Mouse (Mus musculus) spleen, postnatal 10 days (tissue): ENCODE measurements around the gene Mrgprf.
A peak's percentile ranks its signal among the peaks of the same experiment; 100 is the strongest.

ENCODE experiments used
- DNase-seq, 2 experiments: peaks; one replicate each; pipeline ENCODE4 v3.0.0; 2021 to 2022; ENCODE audit warnings: low spot score in 2 of 2

Mrgprf gene

DNA sequence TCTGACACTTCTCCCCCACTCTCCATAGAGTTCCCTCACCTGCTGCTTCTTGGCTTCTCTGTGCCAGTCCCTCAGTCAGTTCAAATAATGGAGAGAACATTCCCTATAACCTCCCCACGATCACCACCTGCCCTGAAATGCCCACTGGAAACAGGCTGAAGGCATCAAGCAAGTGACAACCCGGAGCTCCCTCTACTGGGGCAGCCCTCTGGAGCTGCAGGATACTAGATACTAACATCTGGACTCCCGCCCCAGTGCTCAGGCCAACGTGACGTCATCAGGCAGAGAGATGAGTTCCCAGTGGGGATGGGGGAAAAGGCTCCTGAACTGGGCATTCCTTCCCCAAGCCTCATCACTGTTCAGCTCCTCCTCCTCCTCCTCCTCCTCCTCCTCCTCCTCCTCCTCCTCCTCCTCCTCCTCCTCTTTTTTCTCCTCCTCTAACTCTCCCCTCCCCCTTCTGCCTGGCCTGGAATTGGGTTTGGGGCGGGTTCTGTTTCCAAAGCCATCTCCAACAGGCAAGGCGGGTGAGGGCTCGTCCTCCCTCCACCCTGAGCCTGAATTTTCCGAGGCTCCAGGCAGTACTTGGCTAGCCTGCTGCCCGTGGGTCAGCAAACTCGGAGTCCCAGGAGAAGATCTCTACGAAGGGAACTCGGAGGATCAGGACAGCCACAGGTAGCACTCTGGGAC lies at the start of gene Mrgprf:
TSS of gene Mrgprf (plus strand) at position 508 of the 687 bp plus-strand sequence.
- no peak for DNase-seq

DNA sequence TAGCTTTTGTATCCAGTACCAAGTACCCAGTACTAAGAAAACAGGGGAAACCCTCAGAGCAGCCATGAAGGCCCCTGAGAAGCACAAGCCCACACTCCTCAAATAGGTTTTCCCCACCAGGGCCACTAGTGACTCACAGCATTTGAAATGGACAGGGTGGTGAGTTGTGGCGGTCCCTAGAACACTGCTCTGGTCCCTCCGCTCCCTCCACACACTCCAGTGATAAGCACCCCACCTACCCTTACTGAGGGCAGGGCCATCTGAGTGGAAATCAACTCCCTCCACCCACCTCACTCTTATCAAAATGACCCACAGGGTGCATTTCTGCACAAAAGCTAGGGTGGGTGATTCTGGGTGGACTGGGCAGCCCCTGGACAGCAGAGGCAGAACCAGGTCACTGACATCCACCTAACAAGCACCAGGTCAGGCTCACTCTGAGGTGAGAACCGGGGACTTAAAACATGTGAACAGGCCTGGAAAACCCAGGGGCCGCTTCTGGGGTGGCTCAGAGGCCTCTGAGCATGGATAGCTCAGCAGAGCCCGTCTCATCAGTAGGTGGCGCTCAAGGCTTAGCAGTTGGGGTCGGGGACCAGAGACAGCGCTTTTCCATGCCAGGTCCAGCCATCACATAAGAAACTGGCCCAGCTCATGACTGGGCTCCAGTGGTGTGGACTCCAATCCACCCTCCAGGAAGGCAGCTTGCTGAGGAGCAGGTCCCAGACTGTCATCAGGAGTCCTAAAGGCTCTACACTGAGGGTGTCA lies 47.7 kb upstream of the Mrgprf start:
- DNase-seq, result peak; percentile 57 to 84

DNA sequence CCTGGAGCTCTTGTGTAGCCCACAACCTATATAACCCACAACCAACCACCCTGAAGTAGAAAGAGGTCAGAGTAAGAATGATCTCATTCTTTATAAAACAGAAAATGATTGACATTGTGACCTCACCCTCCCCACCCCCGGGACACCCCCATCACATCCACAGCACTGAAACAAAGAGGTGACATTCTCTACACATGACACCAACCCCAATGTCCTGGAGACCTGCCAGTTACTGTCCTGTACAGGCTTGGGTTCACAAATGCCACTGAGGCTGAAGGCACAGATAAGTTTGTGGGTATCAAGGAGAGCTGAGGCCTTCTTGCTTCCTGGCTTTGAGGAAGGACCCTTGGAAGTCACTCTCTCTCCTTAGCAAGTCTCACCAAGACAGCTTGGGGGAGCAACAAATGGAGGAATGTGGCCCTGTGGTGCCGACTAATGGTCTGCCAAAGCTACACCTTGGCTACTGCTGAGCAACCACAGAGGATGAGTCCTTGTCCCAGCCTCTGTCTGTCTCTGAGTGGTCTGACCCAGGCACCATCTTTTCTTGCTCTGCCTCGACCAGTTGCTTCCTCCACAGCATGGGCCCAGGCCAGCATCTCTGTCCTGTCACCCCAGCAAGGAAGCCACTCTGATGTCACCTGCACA lies 46.5 kb upstream of the Mrgprf start:
- DNase-seq, result no peak

DNA sequence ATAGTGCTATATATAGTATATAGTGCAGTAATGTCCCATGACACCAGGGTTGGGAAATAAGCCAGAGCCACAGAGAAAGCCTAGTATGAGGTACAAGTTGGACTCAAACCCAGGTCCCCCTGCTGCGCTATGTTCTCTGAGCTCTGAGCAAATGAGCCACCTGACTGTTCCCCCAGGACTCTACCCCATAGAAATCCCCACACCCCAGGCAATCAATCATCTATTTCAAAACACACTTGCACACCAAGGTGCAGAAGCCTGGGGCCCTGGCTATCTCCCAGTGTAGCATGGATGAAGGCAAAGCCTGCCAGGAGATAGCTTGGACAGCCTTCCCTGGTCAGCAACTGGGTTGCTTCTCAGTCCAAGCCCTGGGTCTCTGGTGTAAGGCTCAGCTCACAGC lies 44.5 kb upstream of the Mrgprf start:
- no peak for DNase-seq

DNA sequence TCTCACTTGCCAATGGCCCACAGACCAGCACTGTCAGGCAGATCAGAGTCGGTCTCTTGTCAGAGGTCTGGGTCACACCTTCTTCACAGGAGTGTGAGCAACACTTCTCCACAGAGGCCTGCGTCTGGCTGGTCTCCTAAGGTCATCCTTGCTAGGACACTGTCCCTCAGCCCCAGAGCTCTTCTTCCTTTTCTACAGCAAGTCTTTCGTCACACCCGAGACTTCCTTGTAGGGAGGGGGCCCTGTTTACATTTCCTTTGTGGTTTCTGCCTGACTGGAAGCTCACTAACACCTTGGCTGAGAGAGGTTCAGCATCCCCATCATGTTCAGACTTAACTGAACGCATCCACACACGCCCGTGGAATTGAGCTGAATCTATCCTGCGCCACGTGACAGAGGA lies 36.4 kb upstream of the Mrgprf start:
- DNase-seq, result no peak

DNA sequence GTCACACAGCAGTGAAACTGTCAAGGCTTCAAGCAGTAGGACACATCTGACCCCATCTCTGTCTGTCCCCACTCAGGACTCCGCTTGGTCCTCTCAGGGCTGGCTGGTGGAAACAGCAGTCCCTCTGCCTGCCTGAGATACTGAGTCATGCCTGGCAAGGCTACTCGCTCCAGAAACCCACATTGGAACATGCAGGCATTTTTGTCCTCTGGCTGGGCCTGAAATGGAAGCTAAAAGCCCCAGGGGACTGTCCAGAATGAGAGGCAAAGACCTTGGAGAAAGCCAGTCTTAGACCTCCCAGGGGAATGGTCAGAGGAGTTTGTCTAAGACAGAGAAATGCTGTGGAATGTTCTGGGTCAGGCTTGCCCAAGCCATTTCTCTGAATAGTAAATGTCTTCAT lies 34.6 kb upstream of the Mrgprf start:
- DNase-seq, result no peak

DNA sequence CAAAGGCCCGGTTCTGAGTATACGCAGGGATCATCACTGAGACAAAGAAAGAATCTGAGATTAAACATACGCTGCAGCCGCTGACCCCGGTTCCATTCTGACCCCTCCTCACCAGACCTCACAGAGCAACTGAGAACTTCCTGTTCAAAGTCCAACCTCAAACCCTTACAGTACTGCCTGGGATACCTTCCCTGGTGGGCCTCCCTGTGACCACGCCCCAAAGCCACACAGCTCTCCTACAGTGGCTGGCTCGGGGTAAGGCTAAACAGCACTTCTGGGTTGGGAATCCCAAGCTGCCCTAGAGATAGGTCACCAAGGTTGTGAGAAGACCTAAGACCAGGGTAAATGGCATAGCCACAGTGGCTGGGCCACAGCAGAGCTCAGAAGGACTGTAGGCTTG lies 31.7 kb upstream of the Mrgprf start:
- no peak for DNase-seq

DNA sequence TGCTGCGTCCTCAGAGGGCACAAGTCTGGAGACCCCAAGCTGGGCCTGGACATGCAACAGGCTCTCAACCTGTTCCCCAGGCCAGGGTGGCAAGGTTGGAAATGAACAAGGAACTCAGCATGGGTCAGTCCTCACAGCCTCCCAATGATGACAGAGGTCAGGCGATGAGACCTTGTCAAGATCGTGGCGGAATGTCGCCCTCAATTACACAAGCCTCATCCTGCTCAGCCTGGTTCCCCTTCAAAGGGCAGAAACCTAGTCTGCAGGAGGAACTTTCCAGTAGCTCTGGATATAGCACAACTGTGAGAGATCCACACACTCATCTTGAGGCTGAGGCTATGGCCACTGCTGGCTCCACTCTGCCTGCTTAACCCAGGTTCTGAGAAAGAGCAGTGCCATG lies 29.7 kb upstream of the Mrgprf start:
- no peak for DNase-seq

DNA sequence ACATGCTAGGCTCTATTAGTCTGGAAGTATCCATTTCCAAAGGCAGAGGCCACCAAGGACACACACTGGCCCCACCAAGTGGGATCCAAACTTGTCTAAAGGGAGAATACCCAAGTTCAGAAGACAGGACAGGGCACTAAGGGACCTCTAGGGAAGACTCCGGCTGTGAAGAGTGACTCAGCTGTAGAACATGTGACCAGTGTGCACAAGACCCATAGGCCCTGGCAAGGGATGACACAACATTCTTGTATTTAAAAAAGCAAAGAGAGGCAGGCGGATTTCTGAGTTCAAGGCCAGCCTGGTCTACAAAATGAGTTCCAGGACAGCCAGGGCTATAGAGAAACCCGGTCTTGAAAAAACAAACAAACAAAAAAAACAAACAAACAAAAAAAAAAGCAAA lies 25.1 kb upstream of the Mrgprf start:
- no peak for DNase-seq

DNA sequence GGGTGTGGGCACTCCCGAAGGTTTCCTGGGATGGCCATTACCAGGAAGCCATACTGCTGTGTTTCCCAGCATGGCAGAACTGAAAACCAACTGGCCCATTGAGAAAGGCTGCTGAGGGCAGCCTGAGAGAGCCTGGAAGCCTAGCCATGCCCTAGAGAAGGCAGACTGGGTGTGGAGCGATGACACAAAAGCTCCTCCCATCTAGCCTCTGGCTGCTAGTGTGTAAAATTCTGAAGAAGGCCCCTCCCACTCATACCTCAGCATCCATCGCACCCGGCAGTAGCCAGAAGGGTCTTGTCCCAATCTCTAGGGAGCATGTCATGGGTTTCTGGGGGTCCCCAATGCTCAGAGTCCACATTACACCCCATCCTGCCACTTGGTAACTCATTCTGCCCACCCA lies 19.2 kb upstream of the Mrgprf start:
- no peak for DNase-seq

DNA sequence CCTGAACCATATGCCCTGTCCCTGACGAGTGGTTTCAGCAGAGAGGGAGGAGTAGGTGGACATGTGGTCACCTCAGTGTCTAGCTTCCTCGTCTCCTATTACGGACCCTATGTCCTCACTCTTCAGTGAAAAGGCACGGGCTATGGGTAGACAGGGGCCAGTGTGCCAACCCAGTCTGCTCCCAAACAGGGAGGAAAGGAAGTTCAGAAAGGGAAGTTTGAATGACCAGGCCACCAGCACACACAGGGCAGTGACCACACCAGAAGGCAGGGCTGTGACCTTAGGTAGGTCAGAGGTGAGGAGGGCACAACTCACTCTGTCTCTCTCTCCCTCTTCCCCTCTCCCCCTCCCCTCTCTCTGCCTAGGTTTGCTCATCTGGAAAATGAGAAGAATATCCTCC lies 17.6 kb upstream of the Mrgprf start:
- no peak for DNase-seq

DNA sequence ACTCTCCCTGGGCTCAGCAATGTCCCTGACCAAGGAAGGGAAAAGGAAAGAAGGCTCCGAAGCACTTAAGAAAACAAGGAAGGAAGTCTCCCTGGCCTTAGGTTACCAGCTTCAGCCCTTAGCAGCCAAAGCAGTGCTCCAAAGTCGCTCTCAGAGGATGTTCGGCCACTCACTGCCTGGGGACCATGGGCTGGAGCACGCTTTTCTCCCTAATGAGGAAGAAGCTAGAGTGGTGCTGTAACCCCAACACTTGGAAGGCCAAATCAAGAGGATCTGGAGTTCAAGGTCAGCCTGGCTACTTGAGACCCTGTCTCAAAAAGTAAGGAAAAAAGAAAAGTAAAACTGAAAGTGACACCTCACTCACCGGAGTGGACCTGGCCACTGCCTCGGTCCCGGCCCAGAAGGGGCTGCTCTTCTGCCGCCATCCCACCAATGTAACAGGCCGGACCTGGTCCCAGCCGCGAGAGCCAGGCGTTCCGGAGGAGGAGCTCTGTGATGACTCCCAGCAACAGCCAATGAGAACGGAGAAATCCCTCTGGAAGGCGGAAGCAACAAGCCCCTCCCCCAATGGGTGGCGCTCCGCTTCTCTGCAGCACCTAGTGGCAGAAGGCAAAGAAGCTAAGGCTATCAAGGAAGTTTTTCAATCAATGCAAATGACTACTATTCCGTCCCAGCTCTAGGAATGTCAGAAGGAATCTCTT lies 17.0 kb upstream of the Mrgprf start, which contains the start of gene Tpcn2:
TSS of gene Tpcn2 (minus strand) at position 525 of the 701 bp plus-strand sequence.
- DNase-seq, result peak; percentile 68 to 90

DNA sequence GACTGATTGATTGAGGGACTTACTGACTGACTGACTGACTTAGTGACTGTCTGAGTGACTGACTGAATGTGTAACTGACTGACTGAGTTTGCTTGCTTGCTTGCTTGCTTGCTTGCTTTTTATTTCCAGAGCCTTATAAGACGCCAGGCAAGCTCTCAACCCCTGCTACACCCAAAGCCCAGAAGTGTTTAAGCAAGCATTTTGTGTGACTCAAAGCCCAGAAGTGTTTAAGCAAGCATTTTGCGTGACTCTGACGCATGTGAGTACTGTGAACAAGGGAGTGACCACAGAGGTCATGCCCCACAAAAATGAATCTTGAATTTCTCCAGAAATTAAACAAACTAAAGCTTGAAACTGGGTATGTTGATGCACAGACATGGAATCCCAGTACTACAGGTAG lies 16.3 kb upstream of the Mrgprf start:
- DNase-seq, result no peak

DNA sequence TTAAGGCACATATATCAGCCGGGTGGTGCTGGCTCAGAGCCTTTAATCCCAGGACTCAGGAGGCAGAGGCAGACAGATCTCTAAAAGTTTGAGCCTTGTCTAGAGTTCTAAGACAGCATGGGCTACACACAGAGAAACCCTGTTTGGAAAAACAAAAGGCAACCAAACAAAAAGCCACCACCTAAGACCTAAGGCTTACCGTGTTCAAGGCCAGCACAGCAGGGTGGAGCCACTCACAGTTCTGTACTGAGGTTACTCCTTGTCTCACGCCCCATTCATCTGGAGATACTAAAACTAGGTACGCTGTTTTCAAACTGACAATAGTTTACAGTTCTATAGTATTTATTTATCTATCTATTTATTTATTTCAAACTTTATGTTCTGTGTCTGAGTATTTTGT lies 15.2 kb upstream of the Mrgprf start:
- DNase-seq, result no peak

DNA sequence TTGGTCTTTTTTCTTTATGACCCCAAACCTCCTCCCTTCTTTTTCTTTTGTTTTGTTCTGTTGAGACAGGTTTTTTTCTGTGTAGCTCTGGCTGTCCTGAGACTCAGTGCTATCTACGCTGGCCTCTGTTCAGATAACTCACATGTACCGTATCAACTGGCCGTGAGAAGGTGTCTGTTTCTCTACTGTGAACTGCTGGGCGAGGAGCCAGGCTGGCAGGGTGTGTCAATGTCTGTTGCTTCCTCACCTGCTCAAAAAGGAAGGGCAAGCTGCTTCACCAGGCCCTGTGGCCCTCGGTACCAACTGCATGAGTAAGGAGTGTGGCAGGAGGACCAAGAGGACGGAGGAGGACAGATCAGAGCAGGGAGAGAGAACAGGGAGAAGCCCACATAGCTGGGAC lies 13.2 kb upstream of the Mrgprf start:
- DNase-seq, result no peak

DNA sequence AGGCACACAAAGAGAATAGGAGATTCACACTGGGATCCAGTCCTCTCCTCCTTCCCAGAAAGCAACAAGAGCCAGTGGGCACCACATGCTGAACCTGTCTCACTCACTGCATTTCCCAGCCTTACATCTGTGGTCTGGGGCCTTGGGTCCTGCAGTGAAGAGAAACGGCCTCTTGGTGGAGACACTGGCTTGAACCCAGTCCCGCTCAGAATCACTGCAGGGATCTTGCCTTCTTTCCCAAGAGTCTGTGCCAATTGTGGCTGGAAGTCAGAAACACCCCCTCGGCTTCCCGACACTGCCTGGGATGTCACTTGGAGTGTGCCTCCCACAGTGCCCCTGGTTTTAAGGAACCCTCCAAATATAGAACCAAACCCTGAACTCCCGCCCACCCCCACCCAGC lies 11.3 kb upstream of the Mrgprf start:
- no peak for DNase-seq

DNA sequence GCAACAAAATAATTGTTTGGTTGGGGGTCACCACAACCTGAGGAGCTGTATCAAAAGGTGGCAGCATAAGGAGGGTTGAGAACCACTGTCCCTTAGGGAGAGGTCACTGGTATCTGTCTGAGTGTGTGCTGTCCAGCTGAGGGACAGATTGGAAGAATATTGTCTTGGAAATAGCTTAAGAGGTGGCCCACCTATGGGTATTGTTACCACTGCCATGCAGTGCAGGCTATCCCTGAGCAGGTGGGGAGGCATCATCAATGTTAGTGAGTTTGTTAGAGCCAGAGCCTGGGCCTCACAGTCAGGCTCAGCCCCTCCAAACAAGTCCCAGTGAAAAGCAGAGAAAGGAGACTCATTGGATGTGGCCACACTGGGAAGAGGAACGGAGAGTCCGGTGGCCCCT lies 8.8 kb upstream of the Mrgprf start:
- DNase-seq, result no peak

DNA sequence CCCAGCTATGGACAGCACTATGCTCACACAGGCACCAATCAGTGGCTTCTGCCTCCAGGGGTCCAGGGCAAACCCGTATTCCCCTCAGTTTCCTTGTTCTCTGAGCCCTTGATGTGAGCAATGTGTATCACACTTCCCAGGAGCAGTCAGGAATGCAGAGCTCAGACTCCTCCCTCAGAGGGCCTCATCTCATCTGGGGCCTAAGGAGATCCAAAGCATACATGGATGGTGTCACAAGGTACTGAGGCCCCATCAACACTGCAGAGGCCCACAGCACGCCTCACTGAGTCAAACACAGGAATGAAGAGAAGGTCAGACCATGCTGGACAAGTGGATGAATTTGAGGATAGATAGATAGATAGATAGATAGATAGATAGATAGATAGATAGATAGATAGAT lies 7.9 kb upstream of the Mrgprf start:
- no peak for DNase-seq

DNA sequence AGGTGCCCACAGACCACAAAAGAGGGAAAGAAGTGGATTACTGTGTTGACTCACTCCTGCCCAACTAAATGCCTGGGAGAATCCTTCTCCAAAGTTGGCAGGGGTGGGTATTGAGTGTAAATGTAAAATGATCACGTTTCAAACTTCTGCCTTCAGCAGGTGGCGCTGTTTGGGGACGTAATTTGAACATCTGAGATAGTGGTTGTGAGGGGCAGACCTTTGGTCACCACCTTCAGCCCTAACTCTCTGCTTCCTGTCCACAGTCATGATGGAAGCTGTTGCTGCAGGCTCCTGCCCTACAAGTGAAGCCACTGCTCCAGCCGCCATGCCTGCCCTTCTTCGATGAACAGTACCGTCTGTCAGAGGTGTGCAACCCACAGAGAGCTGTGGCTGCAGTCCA lies 6.8 kb upstream of the Mrgprf start:
- peak in 1 of 2 experiments; percentile 58 for DNase-seq

DNA sequence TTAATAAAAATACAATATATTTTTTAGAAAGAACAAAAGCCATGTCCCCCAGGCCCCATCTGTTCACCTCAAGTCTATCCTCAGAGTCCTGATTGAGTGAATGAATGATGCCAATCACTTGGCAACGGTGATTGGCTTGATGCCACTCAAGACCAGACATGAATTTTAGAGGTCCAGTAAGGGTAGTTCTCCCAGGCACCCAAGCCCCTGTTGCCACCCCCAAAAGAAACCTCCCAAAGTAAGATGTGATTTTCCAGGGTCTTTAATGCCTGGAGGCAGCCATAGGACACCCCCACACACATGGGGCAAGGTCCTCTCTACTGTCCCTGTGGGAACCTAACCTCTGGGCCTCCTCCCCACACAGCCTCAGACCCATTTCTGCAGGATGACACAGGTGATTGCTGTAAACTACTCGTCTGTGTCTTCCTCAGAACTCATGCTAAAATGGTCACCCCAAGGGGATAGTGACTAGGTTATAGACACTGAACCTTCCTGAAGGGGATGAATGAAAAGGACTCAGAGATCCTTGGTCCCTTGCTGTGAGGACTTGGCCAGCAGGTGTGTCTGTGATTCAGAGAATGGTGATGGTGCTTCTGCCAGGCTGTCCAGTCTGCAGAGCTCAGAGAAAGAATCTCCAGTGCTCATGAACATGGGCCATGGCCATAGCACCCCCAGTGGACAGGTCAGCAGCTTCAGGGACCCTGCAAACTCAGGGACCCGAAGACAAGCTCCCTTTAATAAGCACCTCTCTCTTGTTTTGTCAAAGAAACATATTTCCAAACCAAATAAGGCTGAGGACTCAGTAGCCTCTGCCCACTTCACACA lies 1.8 kb upstream of the Mrgprf start:
- no peak for DNase-seq

DNA sequence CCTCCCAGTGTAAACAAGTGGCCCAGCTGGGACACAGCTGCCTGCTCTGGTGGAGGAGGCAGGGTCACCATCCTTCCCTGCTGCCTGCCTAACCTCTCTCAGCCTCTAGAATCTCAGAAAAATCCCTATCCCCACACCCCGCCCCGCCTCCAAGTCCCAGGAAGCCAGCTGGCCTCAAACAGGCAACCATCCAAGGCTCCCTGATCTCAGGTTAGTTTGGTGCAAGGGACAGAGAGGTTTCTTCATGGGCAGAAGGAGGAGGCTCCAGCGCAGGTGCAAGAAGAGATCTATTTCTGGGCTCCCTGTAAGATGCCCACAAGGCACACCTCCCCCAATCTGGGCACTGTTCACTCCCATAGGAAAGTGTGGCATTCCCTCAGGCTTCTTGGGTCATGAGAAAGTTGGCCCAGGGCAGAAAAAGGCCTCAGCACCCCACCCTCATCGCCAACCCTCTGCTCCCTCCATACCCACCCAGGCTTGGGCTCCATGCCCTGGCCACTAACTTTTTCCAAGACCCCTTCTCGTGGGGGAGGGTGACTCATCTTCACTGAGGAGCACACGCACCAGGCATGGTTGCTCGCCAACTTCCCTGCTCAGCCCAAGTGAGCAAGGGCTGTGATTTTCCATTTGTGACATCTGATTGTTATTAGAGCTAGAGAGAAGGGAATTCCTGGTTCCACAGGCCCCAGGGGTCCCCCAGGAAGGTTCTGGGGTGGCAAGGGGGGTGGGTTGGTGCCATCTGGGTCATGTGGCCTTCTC lies 887 bp upstream of the Mrgprf start:
- DNase-seq, result no peak
